Mouse (Mus musculus) kidney, adult 8-10 months (tissue): ENCODE measurements around the gene Clstn2.

ENCODE experiments used
- DNase-seq, 2 experiments: peaks; one replicate each; pipeline ENCODE4 v3.0.0; 2022

The Clstn2 gene

GRCm38 (mm10) chr9:97459745-97460144 lies 573.2 kb downstream of the Clstn2 start:
- DNase-seq, result no peak

- DNase-seq, result no peak
Measured at GRCm38 (mm10) chr9:97449316-97450050, 583.5 kb downstream of the Clstn2 start.

DNA sequence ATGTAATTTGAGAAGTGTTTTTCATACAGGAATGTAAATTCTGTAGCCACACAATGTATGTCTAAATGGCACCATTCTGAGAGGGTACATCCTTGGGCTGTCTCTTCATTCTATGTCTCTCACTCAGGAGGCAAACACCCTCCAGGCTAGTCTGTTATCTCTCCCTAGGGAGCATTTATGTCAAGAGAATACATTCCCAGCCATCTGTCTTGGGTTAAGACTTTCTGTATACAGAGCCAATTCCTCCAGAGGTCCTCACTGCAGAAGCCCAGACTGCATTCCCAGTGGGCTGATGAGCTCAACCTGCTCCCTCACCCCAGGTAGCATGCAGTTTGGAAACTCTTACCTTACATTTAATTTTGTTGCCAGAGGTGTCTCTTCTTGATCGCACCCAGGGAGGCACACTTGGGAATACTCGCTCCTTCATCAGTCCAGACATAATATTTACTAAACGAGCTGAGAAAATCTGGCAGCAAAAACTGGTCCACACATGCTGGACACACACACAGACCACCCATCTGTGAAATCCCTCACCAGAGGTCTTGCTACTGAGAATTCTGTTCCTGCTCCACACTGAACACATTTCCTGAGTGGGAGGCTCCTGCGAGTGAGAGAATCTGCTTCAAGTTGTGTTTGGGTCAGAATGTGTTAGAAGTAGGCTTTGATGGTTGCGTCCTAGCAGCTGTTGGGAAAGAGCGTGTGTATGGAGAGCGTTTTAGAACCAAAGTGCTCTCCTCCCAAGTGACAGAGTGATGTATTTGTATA lies 592.9 kb downstream of the Clstn2 start:
- DNase-seq, result no peak

DNA sequence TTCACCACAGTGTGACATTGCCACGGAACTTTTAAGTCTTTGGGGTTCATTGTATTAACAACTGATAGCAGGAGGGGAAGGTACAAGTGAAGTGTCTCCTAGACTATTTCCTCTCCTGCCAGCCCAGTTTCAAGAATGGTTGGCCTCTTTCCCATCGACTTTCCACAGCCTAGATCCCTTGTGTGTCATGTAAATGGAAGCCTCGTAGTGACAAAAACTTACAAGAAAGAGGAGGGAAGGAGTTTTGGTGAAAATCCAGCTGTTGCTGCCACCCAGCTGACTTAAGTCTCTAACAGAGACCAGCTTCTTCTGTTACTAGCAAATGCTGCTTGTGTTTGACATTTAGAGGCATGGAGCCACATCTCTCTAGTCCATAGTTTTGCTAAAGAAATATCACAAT lies 598.3 kb downstream of the Clstn2 start:
- no peak for DNase-seq

GRCm38 (mm10) chr9:97429885-97430449 lies 603.0 kb downstream of the Clstn2 start:
- DNase-seq, result no peak

GRCm38 (mm10) chr9:97428127-97428526 lies 604.9 kb downstream of the Clstn2 start:
- DNase-seq, result no peak

- DNase-seq, result no peak
Measured at GRCm38 (mm10) chr9:97420896-97421295, 612.1 kb downstream of the Clstn2 start.

DNA sequence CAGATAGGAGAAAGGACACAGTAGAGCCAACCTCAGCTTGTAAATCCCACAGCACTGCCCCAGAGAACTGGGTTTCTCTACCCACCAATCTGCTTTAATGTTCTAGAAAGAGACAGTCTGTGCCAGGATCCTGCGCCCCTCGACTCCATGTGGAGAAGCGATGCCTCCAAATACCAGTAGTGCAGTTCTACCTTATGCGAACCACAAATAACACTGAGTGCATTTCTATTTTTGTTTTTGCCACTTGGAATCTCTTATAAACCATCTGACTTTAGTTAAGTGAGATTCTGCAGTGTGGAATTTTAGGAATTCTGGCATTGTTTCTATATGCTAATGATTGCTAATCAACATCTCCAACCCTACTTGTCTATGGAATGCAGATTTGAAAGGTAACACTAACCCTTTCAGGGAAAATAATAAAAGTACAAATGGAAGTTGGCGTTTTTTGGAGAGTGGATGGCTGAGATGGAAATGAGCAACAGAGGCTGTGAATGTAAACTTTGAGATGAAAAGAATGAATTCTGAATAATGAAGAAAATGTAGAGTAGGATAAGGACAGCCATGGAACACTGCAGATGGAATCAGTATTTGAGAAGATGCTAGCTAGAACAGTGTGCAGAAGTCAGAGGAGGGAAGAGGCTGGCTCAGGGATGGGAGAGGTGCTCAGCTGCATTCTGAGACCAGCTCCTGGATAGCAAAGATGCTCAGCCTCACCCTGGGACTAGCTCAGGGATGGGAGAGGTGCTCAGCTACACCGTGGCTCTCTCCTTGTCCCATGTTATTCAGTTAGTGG lies 617.9 kb downstream of the Clstn2 start:
- no peak for DNase-seq

GRCm38 (mm10) chr9:97408142-97408541 lies 624.8 kb downstream of the Clstn2 start:
- no peak for DNase-seq
